9 mouse cellular contexts compared by ENCODE assay signal in the genomic region with DNA sequence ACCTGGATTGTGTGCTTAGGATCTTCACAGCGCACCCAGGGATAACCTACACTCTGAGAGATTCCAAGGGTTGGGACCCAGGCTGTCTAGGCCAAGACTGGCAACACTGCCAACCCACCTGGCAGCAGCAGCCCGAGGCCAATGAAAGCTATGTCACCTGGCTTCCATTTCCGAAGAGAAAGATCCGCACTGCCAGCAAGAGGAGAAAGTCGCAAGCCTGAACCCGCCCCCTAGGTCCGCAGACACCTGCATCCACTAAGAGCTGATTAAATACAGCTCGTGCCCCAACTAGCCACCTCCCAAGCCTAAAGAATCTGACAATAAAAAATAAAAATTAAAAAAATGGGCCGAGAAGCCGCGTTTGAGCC. TPM values are rescaled to one million over a fixed set of nuclear protein-coding genes. Genes with fewer than 3 reads are reported as not detected.
DNase-seq lines count a peak whose midpoint lies in the region; ATAC-seq and TF ChIP-seq lines count a peak whose summit lies in the region.
"Had no signal": no experiment of that assay in that cellular context is flagged by ENCODE, and none has a peak within 500 bp of the region (broad histone marks: within the 10 kb centered on the region; RNA-seq: fewer than 3 reads in every experiment).

No protein-coding gene starts in this region.

- intact Hi-C loops in heart, adult 2 months (cut with DNase I) = loop anchor here (1.0 to 5.0 kb wide), 2 partner anchors 93 to 194 kb away; a partner anchor contains a TSS
- intact Hi-C loops in heart, postnatal 36 days (cut with DNase I) = no loop called here

- no peaks in the 10 kb centered on the region for H3K79me2 ChIP-seq in heart, adult 2 months (replicated peaks; ENCODE audit: control insufficient read depth, insufficient read depth, low read length)
- peaks cover 7% of the 10 kb centered on the region for H3K79me2 ChIP-seq in MEL (ENCODE audit: control insufficient read depth, insufficient read depth, low read length, poor library complexity)

- peak overlapping the region; percentile 86 for H3K4me3 ChIP-seq in heart, adult 2 months
- peak overlapping the region; percentile 90 to 94 for H3K4me3 ChIP-seq in MEL (ENCODE audit: control insufficient read depth in 1 of 2, insufficient read depth in 1 of 2, low read depth in 2 of 2, low read length in 2 of 2)
- peak overlapping the region; percentile 85 for H3K4me3 ChIP-seq in embryonic facial prominence, embryonic 12.5 days
- peak overlapping the region; percentile 85 for H3K4me3 ChIP-seq in lung, embryonic 14.5 days (ENCODE audit: low read depth, low read length)

- no peaks in the 10 kb centered on the region for H3K27me3 ChIP-seq in heart, adult 2 months (ENCODE audit: control insufficient read depth, insufficient read depth, low read length)
- H3K27me3 ChIP-seq in MEL (ENCODE audit: control insufficient read depth in 1 of 2, insufficient read depth in 2 of 2, low read length in 2 of 2) = no peaks in the 10 kb centered on the region
- no peaks in the 10 kb centered on the region for H3K27me3 ChIP-seq in embryonic facial prominence, embryonic 12.5 days
- no peaks in the 10 kb centered on the region for H3K27me3 ChIP-seq in lung, embryonic 14.5 days (ENCODE audit: insufficient read depth, low read length)

- peak overlapping the region; percentile 94 for H3K27ac ChIP-seq in heart, adult 2 months
- H3K27ac ChIP-seq in MEL (ENCODE audit: control insufficient read depth, low read depth, low read length) = peak overlapping the region; percentile 74
- no peak overlapping the region for H3K27ac ChIP-seq in embryonic facial prominence, embryonic 12.5 days
- H3K27ac ChIP-seq in lung, embryonic 14.5 days (ENCODE audit: low read depth) = no peak overlapping the region; the same call in 1 of the 2 replicates

- no peak for DNase-seq in heart, adult 2 months
- no peak for DNase-seq in heart, postnatal 36 days
- DNase-seq in MEL (ENCODE audit: low read depth, low spot score) = peak; percentile 61
- DNase-seq in induced T-regulatory cell, adult 2 months (ENCODE audit: low read depth) = peak; percentile 76
- peak; percentile 12 for DNase-seq in lung, embryonic 14.5 days
- DNase-seq in spleen, postnatal 4 days (ENCODE audit: low spot score in 2 of 2) = peak; percentile 37 to 72
- DNase-seq in right cerebral cortex, postnatal 14 days = no peak

- peak overlapping the region; percentile 89 for H3K9ac ChIP-seq in heart, adult 2 months (ENCODE audit: low read depth, low read length)
- peak overlapping the region; percentile 91 for H3K9ac ChIP-seq in MEL (ENCODE audit: control insufficient read depth, low read depth, low read length, poor library complexity, severe bottlenecking)
- H3K9ac ChIP-seq in embryonic facial prominence, embryonic 12.5 days = peak overlapping the region; percentile 75
- peak overlapping the region; percentile 76 for H3K9ac ChIP-seq in lung, embryonic 14.5 days

- H3K9me3 ChIP-seq in MEL (replicated peaks; ENCODE audit: insufficient read depth, low read length) = no peaks in the 10 kb centered on the region
- no peaks in the 10 kb centered on the region for H3K9me3 ChIP-seq in embryonic facial prominence, embryonic 12.5 days
- no peaks in the 10 kb centered on the region for H3K9me3 ChIP-seq in lung, embryonic 14.5 days (ENCODE audit: low read depth, low read length)

- no peak for TF ChIP-seq EP300 in heart, adult 2 months (IDR thresholded peaks at IDR 0.05; ENCODE audit: insufficient read depth, low read depth, low read length)
- TF ChIP-seq EP300 in MEL (IDR thresholded peaks at IDR 0.05; ENCODE audit: low read depth in 1 of 2, low read length in 2 of 2) = no peak

- TF ChIP-seq POLR2A in heart, adult 2 months (IDR thresholded peaks at IDR 0.05; ENCODE audit: insufficient read depth, low read depth, low read length) = no peak
- TF ChIP-seq POLR2A in MEL (IDR thresholded peaks at IDR 0.05; ENCODE audit: control insufficient read depth in 1 of 2, insufficient read depth in 1 of 2, low read depth in 1 of 2, low read length in 2 of 2, poor library complexity in 1 of 2) = no peak

- no peak for TF ChIP-seq CTCF in heart, adult 2 months (IDR thresholded peaks at IDR 0.05)
- no peak for TF ChIP-seq CTCF in MEL (IDR thresholded peaks at IDR 0.05 in 2 of 3, conservative IDR thresholded peaks at IDR 0.05 in 1 of 3; ENCODE audit: control insufficient read depth in 1 of 3, insufficient read depth in 1 of 3, low read depth in 2 of 3, low read length in 3 of 3, poor library complexity in 1 of 3, severe bottlenecking in 1 of 3)
- TF ChIP-seq CTCF in lung, embryonic 14.5 days (IDR thresholded peaks at IDR 0.05; ENCODE audit: low read depth) = no peak

- no peaks in the 10 kb centered on the region for H3K36me3 ChIP-seq in heart, adult 2 months (ENCODE audit: control insufficient read depth, insufficient read depth, low read length)
- peaks cover 0 to 17% of the 10 kb centered on the region in 2 experiments; a peak in 2 of 4 replicates for H3K36me3 ChIP-seq in MEL (ENCODE audit: control insufficient read depth in 1 of 2, insufficient read depth in 2 of 2, low read length in 2 of 2)
- peaks cover 11% of the 10 kb centered on the region for H3K36me3 ChIP-seq in embryonic facial prominence, embryonic 12.5 days
- 0 out of 2 replicates have a peak, but pooled peaks cover 7% of the 10 kb centered on the region for H3K36me3 ChIP-seq in lung, embryonic 14.5 days (ENCODE audit: insufficient read depth)

- WGBS in heart, adult 2 months = 3% methylated on average over 11 of the region's 11 CpGs
- 4% methylated on average over 11 of the region's 11 CpGs for WGBS in embryonic facial prominence, embryonic 12.5 days
- WGBS in lung, embryonic 14.5 days = 2% methylated on average over 11 of the region's 11 CpGs

- TF ChIP-seq RAD21 in MEL (IDR thresholded peaks at IDR 0.05; ENCODE audit: low read depth, low read length) = no peak

- peak overlapping the region; percentile 81 for H3K4me2 ChIP-seq in embryonic facial prominence, embryonic 12.5 days (replicated peaks)
- H3K4me2 ChIP-seq in lung, embryonic 14.5 days = peak overlapping the region; percentile 86

- peaks cover 6% of the 10 kb centered on the region for H3K4me1 ChIP-seq in heart, adult 2 months (ENCODE audit: control insufficient read depth, insufficient read depth, low read length)
- H3K4me1 ChIP-seq in MEL (ENCODE audit: control insufficient read depth in 1 of 2, insufficient read depth in 2 of 2, low read length in 2 of 2) = peaks cover 8 to 31% of the 10 kb centered on the region in 2 experiments
- H3K4me1 ChIP-seq in embryonic facial prominence, embryonic 12.5 days = peaks cover 18% of the 10 kb centered on the region
- peaks cover 4% of the 10 kb centered on the region for H3K4me1 ChIP-seq in lung, embryonic 14.5 days (ENCODE audit: insufficient read depth)

- no peak for ATAC-seq in embryonic facial prominence, embryonic 12.5 days (ENCODE audit: insufficient number of reproducible peaks, insufficient read depth, low FRiP score, low TSS enrichment)
- ATAC-seq in lung, embryonic 14.5 days (ENCODE audit: insufficient read depth) = no peak

TF ChIP-seq in MEL, 35 proteins besides CTCF, POLR2A, EP300 and RAD21 (continues in another document):
- TF ChIP-seq POLR2AphosphoS2 (IDR thresholded peaks at IDR 0.05; ENCODE audit: low read length) (no peak), TCF12 (IDR thresholded peaks at IDR 0.05; ENCODE audit: low read depth, low read length) (0 out of 2 replicates have a peak, but pooled peaks have one; percentile 2), USF2 (IDR thresholded peaks at IDR 0.05; ENCODE audit: borderline replicate concordance in 1 of 2, insufficient read depth in 1 of 2, low read depth in 1 of 2, low read length in 2 of 2) (no peak), NRF1 (IDR thresholded peaks at IDR 0.05; ENCODE audit: insufficient read depth, low read depth, low read length, poor library complexity, severe bottlenecking) (no peak), MXI1 (IDR thresholded peaks at IDR 0.05; ENCODE audit: low read depth, low read length) (peak; percentile 51), ZNF384 (IDR thresholded peaks at IDR 0.05; ENCODE audit: low read depth, low read length) (no peak), USF1 (IDR thresholded peaks at IDR 0.05; ENCODE audit: low read depth, low read length) (no peak), CHD2 (IDR thresholded peaks at IDR 0.05; ENCODE audit: low read length) (no peak), RCOR1 (IDR thresholded peaks at IDR 0.05; ENCODE audit: low read depth, low read length) (no peak), KAT2A (conservative IDR thresholded peaks at IDR 0.05; ENCODE audit: low read depth, low read length) (no peak), CHD1 (IDR thresholded peaks at IDR 0.05; ENCODE audit: low read depth, low read length) (no peak), UBTF (IDR thresholded peaks at IDR 0.05; ENCODE audit: borderline replicate concordance, insufficient read depth, low read depth, low read length) (no peak), GATA1 (IDR thresholded peaks at IDR 0.05; ENCODE audit: low read depth, low read length) (no peak), MYB (IDR thresholded peaks at IDR 0.05; ENCODE audit: low read depth, low read length) (no peak)

RNA-seq across cellular contexts. Expression of a gene that starts 0.5 kb away (rescaled TPM):
- total RNA-seq in heart, adult 2 months (2021) = 1 to 10 TPM; 6.1 to 8.7 TPM
- 9.8 and 10.6 TPM in 2 replicates for polyA plus RNA-seq in heart, adult 2 months (2012; rRNA removed)
- total RNA-seq in heart, postnatal 36 days (2021) = 1 to 10 TPM; 8.0 to 9.2 TPM
- total RNA-seq in MEL (2012; rRNA removed) = 17.6 and 18.6 TPM in 2 replicates
- polyA plus RNA-seq in MEL (2012; ENCODE audit: insufficient read depth in 1 of 2, insufficient read length in 2 of 2, low read depth in 1 of 2, low replicate concordance in 2 of 2, missing spikeins in 1 of 2) = 10 to 100 TPM in 1 of 2 experiments, not detected in 1; 26.8 TPM
- 23.7 and 24.4 TPM in 2 replicates for polyA plus RNA-seq in embryonic facial prominence, embryonic 12.5 days (2016; fragmentation: Nextera tagmentation; extraction: Ambion mirVana)
- 16.3 and 16.4 TPM in 2 replicates for polyA plus RNA-seq in lung, embryonic 14.5 days (2014; fragmentation: Nextera tagmentation; extraction: Ambion mirVana)

RNA-seq across cellular contexts. Expression of a gene that starts 2.8 kb away (rescaled TPM):
- total RNA-seq in heart, adult 2 months (2021) = 1 to 10 TPM; 3.2 to 3.5 TPM
- polyA plus RNA-seq in heart, adult 2 months (2012; rRNA removed) = 2.8 and 3.7 TPM in 2 replicates
- 1 to 10 TPM; 4.1 to 4.4 TPM for total RNA-seq in heart, postnatal 36 days (2021)
- 26.9 and 30.1 TPM in 2 replicates for total RNA-seq in MEL (2012; rRNA removed)
- polyA plus RNA-seq in MEL (2012; ENCODE audit: insufficient read depth in 1 of 2, insufficient read length in 2 of 2, low read depth in 1 of 2, low replicate concordance in 2 of 2, missing spikeins in 1 of 2) = 10 to 100 TPM in 1 of 2 experiments, not detected in 1; 27.1 TPM
- polyA plus RNA-seq in embryonic facial prominence, embryonic 12.5 days (2016; fragmentation: Nextera tagmentation; extraction: Ambion mirVana) = 59.6 and 61.3 TPM in 2 replicates
- 39.1 and 45.4 TPM in 2 replicates for polyA plus RNA-seq in lung, embryonic 14.5 days (2014; fragmentation: Nextera tagmentation; extraction: Ambion mirVana)

RNA-seq across cellular contexts. Expression of a gene that starts 45.1 kb away (rescaled TPM):
- total RNA-seq in heart, adult 2 months (2021) = not detected
- 0.10 and 0.32 TPM in 2 replicates for polyA plus RNA-seq in heart, adult 2 months (2012; rRNA removed)
- total RNA-seq in heart, postnatal 36 days (2021) = not detected
- not detected in 2 replicates for total RNA-seq in MEL (2012; rRNA removed)
- not detected for polyA plus RNA-seq in MEL (2012; ENCODE audit: insufficient read depth in 1 of 2, insufficient read length in 2 of 2, low read depth in 1 of 2, low replicate concordance in 2 of 2, missing spikeins in 1 of 2)
- polyA plus RNA-seq in embryonic facial prominence, embryonic 12.5 days (2016; fragmentation: Nextera tagmentation; extraction: Ambion mirVana) = not detected in 2 replicates
- polyA plus RNA-seq in lung, embryonic 14.5 days (2014; fragmentation: Nextera tagmentation; extraction: Ambion mirVana) = not detected in 2 replicates
- total RNA-seq: layer of hippocampus, postnatal 36 days had no signal

Comparison
In these comparisons a context has a peak if more than half of its experiments do, and no peak if none do; other contexts are left out.
1. DNase-seq: peak in MEL (single experiment), induced T-regulatory cell, adult 2 months (single experiment), lung, embryonic 14.5 days (single experiment) and spleen, postnatal 4 days (2 of 2); none in heart, adult 2 months (0 of 2), heart, postnatal 36 days (0 of 2) and right cerebral cortex, postnatal 14 days (single experiment).
2. H3K27ac ChIP-seq: peak in heart, adult 2 months (single experiment) and MEL (single experiment); none in embryonic facial prominence, embryonic 12.5 days (single experiment) and lung, embryonic 14.5 days (single experiment).
3. Peak in every context shown above with its lines, with median percentiles within 50 percentile points of each other: H3K4me3 ChIP-seq and H3K9ac ChIP-seq.